Mouse (Mus musculus): ENCODE measurements at regions not wholly inside any gene's neighbourhood (a gene's known extent, or its start where the extent isn't known, plus 50 kb on each side); places are given as distances from the start of the nearest gene placed in this dataset.

- no peak for ATAC-seq (replicated peaks; ENCODE audit: low read depth, poor library complexity, severe bottlenecking)
These were observed 79.1 kb upstream of the Igsf21 start for GRCm38 (mm10) chr4:140325677-140326052.

- ATAC-seq (replicated peaks; ENCODE audit: low read depth, poor library complexity, severe bottlenecking) = no peak
These were observed 78.5 kb upstream of the Igsf21 start for GRCm38 (mm10) chr4:140324971-140325676.

DNA sequence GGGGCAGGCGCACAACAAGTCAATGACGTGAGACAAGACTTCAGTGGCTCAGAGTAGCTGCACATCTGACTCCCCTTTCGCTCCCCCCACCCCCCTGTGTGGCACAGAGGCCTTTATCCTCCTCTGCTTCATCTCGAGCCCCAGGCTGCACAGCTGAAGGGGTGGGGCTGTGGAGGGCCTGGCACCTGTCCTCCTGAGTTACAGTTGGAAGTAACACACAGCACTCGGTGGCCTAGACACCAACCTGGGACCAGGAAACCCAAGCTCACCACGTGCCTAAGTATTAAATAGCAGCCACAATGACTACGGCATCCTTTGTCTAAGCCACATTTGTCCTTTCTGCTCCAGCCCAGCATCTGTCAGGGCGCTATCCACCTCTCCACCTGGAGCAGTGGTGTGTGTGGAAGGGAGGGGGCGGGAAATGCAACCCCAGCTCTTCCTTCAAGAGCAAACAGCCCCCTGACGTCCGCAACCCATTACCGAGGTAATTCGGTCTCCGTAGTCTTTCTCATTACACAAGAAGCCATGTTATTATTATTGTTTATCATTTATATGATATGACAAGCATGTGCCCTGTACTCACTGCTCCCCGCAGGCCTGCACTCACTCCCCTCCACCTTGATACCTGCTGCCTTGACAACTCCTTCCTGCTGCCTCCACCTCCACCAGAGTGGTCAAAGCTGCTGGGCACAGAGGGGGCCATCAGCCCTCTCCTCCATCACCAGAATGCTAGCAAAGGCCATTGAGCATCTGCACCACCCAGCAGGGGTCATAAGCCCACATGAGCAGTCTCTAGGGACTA, 73.7 kb upstream of the Igsf21 start:
- no peak for ATAC-seq (replicated peaks; ENCODE audit: low read depth, poor library complexity, severe bottlenecking)

- ATAC-seq (replicated peaks; ENCODE audit: low read depth, poor library complexity, severe bottlenecking) = no peak
These were observed 66.1 kb upstream of the Igsf21 start for GRCm38 (mm10) chr4:140312635-140313034.

DNA sequence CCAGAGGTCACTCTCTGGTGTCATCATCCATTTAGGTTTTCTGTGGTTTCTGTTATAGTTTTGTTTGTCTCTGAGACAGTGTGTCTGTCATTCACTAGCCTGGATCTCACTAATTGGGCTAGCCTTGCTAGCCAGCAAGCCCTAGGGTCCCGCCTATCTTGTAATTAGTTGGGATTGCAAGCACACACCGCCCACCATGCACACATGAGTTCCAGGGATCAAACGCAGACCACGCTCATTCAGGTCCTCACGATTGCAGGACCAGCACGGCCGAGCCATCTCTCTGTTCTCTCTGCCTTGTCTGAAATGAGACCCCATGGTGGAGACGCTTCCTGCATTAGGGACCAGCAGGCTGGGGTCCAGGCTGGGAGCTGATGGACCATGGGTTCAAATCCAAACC, 60.9 kb upstream of the Igsf21 start:
- ATAC-seq (replicated peaks; ENCODE audit: low read depth, poor library complexity, severe bottlenecking) = no peak

DNA sequence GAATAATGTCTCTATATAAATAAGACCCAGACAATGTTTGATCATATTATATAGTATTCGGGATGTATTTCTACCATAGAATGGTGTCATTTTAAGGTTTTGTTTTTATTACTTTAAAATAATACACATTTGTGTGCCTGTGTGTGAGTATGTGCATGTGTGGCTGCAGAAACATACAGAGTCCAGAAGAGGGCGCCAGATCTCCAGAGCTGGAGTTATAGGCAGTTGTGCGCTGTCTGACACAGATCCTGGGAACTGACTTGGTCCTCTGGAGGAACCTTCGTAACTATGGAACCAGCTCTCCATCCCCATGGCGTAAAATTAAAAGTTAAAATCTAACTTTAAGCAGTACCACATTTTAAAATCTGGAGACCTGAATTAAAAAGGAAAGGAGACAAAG, 58.4 kb upstream of the Igsf21 start:
- no peak for ATAC-seq (replicated peaks; ENCODE audit: low read depth, poor library complexity, severe bottlenecking)

DNA sequence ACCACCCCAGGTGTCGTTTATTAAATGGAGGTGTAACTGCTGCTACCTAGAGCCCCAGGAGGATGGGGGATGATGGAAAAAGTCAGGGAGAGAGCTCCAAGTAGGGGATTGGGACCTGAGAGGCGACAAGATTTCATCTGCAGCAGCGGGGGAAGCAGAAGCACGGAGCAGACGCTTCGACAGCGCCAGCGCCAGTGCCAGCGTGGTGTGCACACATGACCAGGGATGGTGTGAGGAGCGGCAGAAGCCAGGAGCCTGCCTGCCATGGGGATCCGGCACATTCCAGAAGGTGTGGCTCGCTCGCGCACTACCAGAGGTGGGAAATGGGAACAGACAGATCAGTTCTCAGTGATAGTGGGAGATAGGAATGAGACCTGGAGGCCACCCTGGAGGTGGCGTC, 55.1 kb upstream of the Igsf21 start:
- no peak for ATAC-seq (replicated peaks; ENCODE audit: low read depth, poor library complexity, severe bottlenecking)

DNA sequence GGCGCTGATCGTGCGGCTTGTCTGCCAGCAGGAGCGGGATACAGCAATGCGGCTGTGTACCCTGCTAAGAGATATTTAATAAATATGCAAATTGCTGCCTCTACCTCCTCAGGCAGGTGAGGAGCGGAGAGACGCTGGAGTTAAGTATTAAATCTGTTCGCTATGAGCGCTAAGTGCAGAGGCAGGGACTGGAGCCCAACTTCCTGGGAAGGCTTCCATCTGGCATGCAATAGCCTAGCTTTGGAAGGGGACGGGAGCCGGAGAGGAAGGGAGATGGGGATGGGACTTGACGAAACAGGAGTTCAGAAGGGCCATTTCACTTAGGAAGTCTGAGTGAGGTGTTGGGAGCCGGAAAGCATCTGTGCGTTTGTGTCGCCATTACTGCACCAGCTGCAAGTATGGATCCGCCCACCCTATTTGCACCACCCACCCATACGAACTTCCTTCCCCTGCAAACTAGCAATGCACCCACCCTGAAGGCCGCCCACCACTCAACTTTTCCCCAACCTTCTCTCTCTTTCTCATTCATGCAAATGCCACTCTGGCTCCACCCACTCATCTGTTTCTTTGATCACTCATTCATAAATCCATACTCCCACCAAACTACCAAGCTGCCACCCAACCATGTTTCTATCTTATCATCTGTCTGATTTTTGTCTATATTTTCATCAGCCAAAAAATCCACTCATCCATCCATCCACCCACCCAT, 51.5 kb upstream of the Igsf21 start:
- ATAC-seq (replicated peaks; ENCODE audit: low read depth, poor library complexity, severe bottlenecking) = no peak
